Mouse (Mus musculus) ES-Bruce4 (cell line): ENCODE results near the gene Yap1. TPM values are rescaled to one million over a fixed set of nuclear protein-coding genes. Genes with fewer than 3 reads are reported as not detected.

Experiments
- H3K27ac ChIP-seq: 2 replicates; pipeline ENCODE4 v1.5.1; 2012; ENCODE audit warnings: low read length, inconsistent platforms; ENCODE audit not compliant: insufficient read depth
- H3K27me3 ChIP-seq: 2 replicates; pipeline ENCODE4 v1.6.1; 2012; ENCODE audit warnings: mild to moderate bottlenecking, low read length, inconsistent platforms; ENCODE audit not compliant: control insufficient read depth, poor library complexity, insufficient read depth, severe bottlenecking
- H3K36me3 ChIP-seq: 2 replicates; pipeline ENCODE4 v1.6.1; 2012; ENCODE audit warnings: inconsistent platforms, mild to moderate bottlenecking, low read length, moderate library complexity; ENCODE audit not compliant: control insufficient read depth, poor library complexity, insufficient read depth, severe bottlenecking
- H3K4me1 ChIP-seq: one replicate; pipeline ENCODE4 v1.8.1; 2011; ENCODE audit warnings: low read length; ENCODE audit not compliant: control insufficient read depth, insufficient read depth
- H3K4me3 ChIP-seq: 2 replicates; pipeline ENCODE4 v1.5.1; 2011; ENCODE audit warnings: low read depth, mild to moderate bottlenecking, low read length
- H3K9ac ChIP-seq: 2 replicates; pipeline ENCODE4 v1.6.1; 2012; ENCODE audit warnings: low read depth, mild to moderate bottlenecking, inconsistent platforms; ENCODE audit not compliant: poor library complexity, severe bottlenecking
- H3K9me3 ChIP-seq: replicated peaks from 2 replicates; pipeline ENCODE4 v1.6.1; 2012; ENCODE audit warnings: mild to moderate bottlenecking, low read length, inconsistent platforms; ENCODE audit not compliant: control insufficient read depth, poor library complexity, insufficient read depth, severe bottlenecking
- CTCF ChIP-seq: IDR thresholded peaks from one replicate; pipeline ENCODE4 v1.8.1; 2011; ENCODE audit warnings: low read depth, low read length
- EP300 ChIP-seq: IDR thresholded peaks from 2 replicates; pipeline ENCODE4 v1.6.1; 2011; ENCODE audit warnings: low read depth, low read length; ENCODE audit not compliant: insufficient read depth
- POLR2A ChIP-seq: IDR thresholded peaks from one replicate; pipeline ENCODE4 v1.8.1; 2011; ENCODE audit warnings: low read length; ENCODE audit not compliant: insufficient read depth
- polyA plus RNA-seq: library from polyadenylated mRNA; stranded (reverse); fragments of >200 nt; gene quantifications from 2 replicates; pipeline ENCODE4 v1.2.4, GENCODE M21; 2011; ENCODE audit warnings: low read depth; ENCODE audit not compliant: missing spikeins, insufficient read depth, insufficient read length

The Yap1 gene
- polyA plus RNA-seq, 1 experiment, result 131 TPM

GRCm38 (mm10) chr9:7943796-7944462 is 60.5 kb downstream of the Yap1 start:
- no peaks in the 10 kb centered on the region for H3K27me3 ChIP-seq
- H3K4me3 ChIP-seq, result no peak overlapping the region
- no peak for TF ChIP-seq CTCF
- TF ChIP-seq EP300, result no peak
- TF ChIP-seq POLR2A, result no peak
- H3K9me3 ChIP-seq, result no peaks in the 10 kb centered on the region
- H3K4me1 ChIP-seq, result peaks cover 2% of the 10 kb centered on the region
- H3K27ac ChIP-seq, result no peak overlapping the region
- H3K36me3 ChIP-seq, result peaks cover 12% of the 10 kb centered on the region
- no peak overlapping the region for H3K9ac ChIP-seq

GRCm38 (mm10) chr9:7942701-7943100 is 61.7 kb downstream of the Yap1 start:
- Histone ChIP-seq H3K36me3 (peaks cover 13% of the 10 kb centered on the region), H3K4me1 (peaks cover 2% of the 10 kb centered on the region), H3K27me3 (no peaks in the 10 kb centered on the region), H3K27ac (no peak overlapping the region), H3K9ac (no peak overlapping the region), H3K4me3 (no peak overlapping the region), H3K9me3 (no peaks in the 10 kb centered on the region)
- no peak for TF ChIP-seq POLR2A
- no peak for TF ChIP-seq EP300
- no peak for TF ChIP-seq CTCF

GRCm38 (mm10) chr9:7940075-7940474 is 64.3 kb downstream of the Yap1 start:
- no peak overlapping the region for H3K4me3 ChIP-seq
- no peaks in the 10 kb centered on the region for H3K27me3 ChIP-seq
- no peaks in the 10 kb centered on the region for H3K9me3 ChIP-seq
- H3K4me1 ChIP-seq, result peaks cover 2% of the 10 kb centered on the region
- peaks cover 30% of the 10 kb centered on the region for H3K36me3 ChIP-seq
- H3K9ac ChIP-seq, result no peak overlapping the region
- TF ChIP-seq POLR2A (no peak), EP300 (no peak)
- no peak overlapping the region for H3K27ac ChIP-seq

GRCm38 (mm10) chr9:7934419-7934818 is 70.0 kb downstream of the Yap1 start:
- no peak overlapping the region for H3K4me3 ChIP-seq
- no peaks in the 10 kb centered on the region for H3K27me3 ChIP-seq
- TF ChIP-seq EP300 (no peak), POLR2A (no peak), CTCF (no peak)
- peaks cover 13% of the 10 kb centered on the region for H3K9me3 ChIP-seq
- no peak overlapping the region for H3K9ac ChIP-seq
- H3K27ac ChIP-seq, result no peak overlapping the region
- peaks cover 50% of the 10 kb centered on the region for H3K36me3 ChIP-seq
- no peaks in the 10 kb centered on the region for H3K4me1 ChIP-seq

- Histone ChIP-seq H3K27ac (no peak overlapping the region), H3K36me3 (peaks cover 26% of the 10 kb centered on the region), H3K9me3 (peaks cover 13% of the 10 kb centered on the region), H3K4me3 (no peak overlapping the region), H3K4me1 (no peaks in the 10 kb centered on the region), H3K27me3 (no peaks in the 10 kb centered on the region), H3K9ac (no peak overlapping the region)
- TF ChIP-seq EP300 (no peak), CTCF (no peak)
These were observed 74.8 kb downstream of the Yap1 start for GRCm38 (mm10) chr9:7929552-7929951.

- Histone ChIP-seq H3K9ac (no peak overlapping the region), H3K27ac (no peak overlapping the region), H3K4me3 (no peak overlapping the region), H3K9me3 (peaks cover 13% of the 10 kb centered on the region), H3K4me1 (no peaks in the 10 kb centered on the region), H3K27me3 (no peaks in the 10 kb centered on the region), H3K36me3 (peaks cover 19% of the 10 kb centered on the region)
- TF ChIP-seq POLR2A (no peak), CTCF (no peak), EP300 (no peak)
These were observed 75.5 kb downstream of the Yap1 start for GRCm38 (mm10) chr9:7928866-7929265.
